In the genomic region with DNA sequence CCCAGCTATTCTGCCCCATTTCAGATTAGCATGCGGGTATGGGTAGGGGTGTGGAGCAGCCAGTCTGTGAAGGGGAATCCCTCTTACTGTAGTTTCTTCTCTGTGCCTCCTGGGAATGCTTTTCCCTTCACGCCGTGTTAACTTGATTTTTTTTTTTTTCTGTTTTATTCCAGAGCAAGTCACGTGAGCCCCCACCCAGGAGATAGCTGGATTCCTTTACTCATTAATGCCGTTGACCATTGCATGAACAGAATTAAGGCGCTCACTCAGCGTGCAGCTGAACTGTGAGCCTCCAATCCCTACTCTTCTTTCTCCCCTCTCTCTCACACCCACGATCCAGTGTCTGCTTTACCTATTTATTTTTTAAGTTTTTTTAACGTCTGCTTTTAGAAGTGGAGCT, we compare ENCODE assay signal across 30 mouse cellular contexts. TPM values are rescaled to one million over a fixed set of nuclear protein-coding genes. Genes with fewer than 3 reads are reported as not detected.
A peak's percentile ranks its signal among the peaks of the same experiment; 100 is the strongest.
DNase-seq lines count a peak whose midpoint lies in the region; ATAC-seq and TF ChIP-seq lines count a peak whose summit lies in the region.
"Had no signal": no experiment of that assay in that cellular context is flagged by ENCODE, and none has a peak within 500 bp of the region (broad histone marks: within the 10 kb centered on the region; RNA-seq: fewer than 3 reads in every experiment).

No protein-coding gene starts in this region.

- no peaks in the 10 kb centered on the region for H3K27me3 ChIP-seq in kidney, embryonic 14.5 days (ENCODE audit: control insufficient read depth, insufficient read depth, low read length)
- no peaks in the 10 kb centered on the region for H3K27me3 ChIP-seq in kidney, postnatal 0 days (ENCODE audit: insufficient read depth, low read length)
- H3K27me3 ChIP-seq in forebrain, embryonic 11.5 days (ENCODE audit: control insufficient read depth, insufficient read depth, low read length): no peaks in the 10 kb centered on the region
- H3K27me3 ChIP-seq in forebrain, embryonic 13.5 days: no peaks in the 10 kb centered on the region
- H3K27me3 ChIP-seq: CH12.LX; embryonic facial prominence, embryonic 12.5 days; embryonic facial prominence, embryonic 15.5 days; forebrain, embryonic 12.5 days; heart, embryonic 13.5 days; Patski had no signal

- H3K27ac ChIP-seq in kidney, embryonic 14.5 days (ENCODE audit: low read depth, low read length): no peak overlapping the region
- no peak overlapping the region for H3K27ac ChIP-seq in kidney, postnatal 0 days
- no peak overlapping the region for H3K27ac ChIP-seq in forebrain, embryonic 11.5 days (ENCODE audit: low read depth, low read length)
- H3K27ac ChIP-seq in forebrain, embryonic 13.5 days: no peak overlapping the region
- H3K27ac ChIP-seq: embryonic facial prominence, embryonic 12.5 days; embryonic facial prominence, embryonic 15.5 days; forebrain, embryonic 12.5 days; heart, embryonic 13.5 days; hindbrain, embryonic 14.5 days; hindbrain, postnatal 0 days had no signal

- no peak for TF ChIP-seq CTCF in kidney, postnatal 0 days (IDR thresholded peaks at IDR 0.05; ENCODE audit: low read depth)

- no peak overlapping the region for H3K4me2 ChIP-seq in kidney, embryonic 14.5 days (replicated peaks; ENCODE audit: low read depth, low read length)
- no peak overlapping the region for H3K4me2 ChIP-seq in kidney, postnatal 0 days (ENCODE audit: low read length)
- no peak overlapping the region for H3K4me2 ChIP-seq in forebrain, embryonic 11.5 days (ENCODE audit: low read depth, low read length, severe bottlenecking)
- no peak overlapping the region for H3K4me2 ChIP-seq in forebrain, embryonic 13.5 days
- H3K4me2 ChIP-seq: embryonic facial prominence, embryonic 12.5 days; embryonic facial prominence, embryonic 15.5 days; forebrain, embryonic 12.5 days; heart, embryonic 13.5 days; hindbrain, embryonic 14.5 days had no signal

- peak; percentile 55 for DNase-seq in kidney, adult 11 months
- DNase-seq in kidney, adult 8-10 months: peak; percentile 65 to 69
- DNase-seq in kidney, postnatal 0 days (ENCODE audit: low spot score): peak; percentile 41
- peak; percentile 73 to 75 for DNase-seq in kidney, postnatal 25 days
- DNase-seq in forebrain, embryonic 11.5 days (ENCODE audit: low spot score): no peak
- DNase-seq in cerebellum, adult 9-10 months: no peak
- DNase-seq: adrenal gland, adult 2 months; adrenal gland, postnatal 14 days; B cell, adult 2 months; cerebellum, adult 11 months; cerebellum, adult 9-11 months; cerebellum, postnatal 25 days; gastrocnemius, postnatal 10 days; gastrocnemius, postnatal 36 days; heart, adult 18-20 months; heart, postnatal 14 days; heart, postnatal 4 days had no signal

- H3K4me1 ChIP-seq in kidney, embryonic 14.5 days (ENCODE audit: control insufficient read depth, insufficient read depth, low read length): no peaks in the 10 kb centered on the region
- no peaks in the 10 kb centered on the region for H3K4me1 ChIP-seq in kidney, postnatal 0 days (replicated peaks; ENCODE audit: insufficient read depth, low read length)
- no peaks in the 10 kb centered on the region for H3K4me1 ChIP-seq in forebrain, embryonic 11.5 days (replicated peaks; ENCODE audit: control insufficient read depth, insufficient read depth, low read length)
- H3K4me1 ChIP-seq in forebrain, embryonic 13.5 days: no peaks in the 10 kb centered on the region
- H3K4me1 ChIP-seq: embryonic facial prominence, embryonic 12.5 days; embryonic facial prominence, embryonic 15.5 days; forebrain, embryonic 12.5 days had no signal

- no peak for ATAC-seq in kidney, embryonic 14.5 days (ENCODE audit: low FRiP score, low TSS enrichment)
- no peak for ATAC-seq in kidney, postnatal 0 days (replicated peaks; ENCODE audit: low FRiP score, low read depth)
- no peak for ATAC-seq in forebrain, embryonic 11.5 days (replicated peaks; ENCODE audit: low FRiP score)
- no peak for ATAC-seq in forebrain, embryonic 13.5 days
- ATAC-seq: forebrain, embryonic 16.5 days; hindbrain, postnatal 0 days; inflammation-experienced regulatory T-cells, adult 6 months; Patski had no signal

- H3K36me3 ChIP-seq in kidney, embryonic 14.5 days (ENCODE audit: control insufficient read depth, insufficient read depth, low read length): peaks cover 35% of the 10 kb centered on the region
- H3K36me3 ChIP-seq in kidney, postnatal 0 days (ENCODE audit: insufficient read depth, low read length): peaks cover 22% of the 10 kb centered on the region
- no peaks in the 10 kb centered on the region; the same call in 1 of the 2 replicates for H3K36me3 ChIP-seq in forebrain, embryonic 11.5 days (ENCODE audit: control insufficient read depth, insufficient read depth, low read length)
- peaks cover 47% of the 10 kb centered on the region for H3K36me3 ChIP-seq in forebrain, embryonic 13.5 days (ENCODE audit: poor library complexity, severe bottlenecking)

- WGBS in kidney, embryonic 14.5 days: 87% methylated on average over 9 of the region's 9 CpGs
- WGBS in kidney, postnatal 0 days: 80% methylated on average over 9 of the region's 9 CpGs
- 89% methylated on average over 9 of the region's 9 CpGs for WGBS in forebrain, embryonic 11.5 days
- WGBS in forebrain, embryonic 13.5 days: 90% methylated on average over 9 of the region's 9 CpGs

- no peaks in the 10 kb centered on the region for H3K9me3 ChIP-seq in kidney, embryonic 14.5 days (ENCODE audit: control insufficient read depth, low read length)
- no peaks in the 10 kb centered on the region for H3K9me3 ChIP-seq in kidney, postnatal 0 days (replicated peaks; ENCODE audit: low read length)
- no peaks in the 10 kb centered on the region for H3K9me3 ChIP-seq in forebrain, embryonic 11.5 days (ENCODE audit: control insufficient read depth, low read length)
- no peaks in the 10 kb centered on the region for H3K9me3 ChIP-seq in forebrain, embryonic 13.5 days (replicated peaks)
- H3K9me3 ChIP-seq: embryonic facial prominence, embryonic 12.5 days; embryonic facial prominence, embryonic 15.5 days; forebrain, embryonic 12.5 days; G1E; heart, embryonic 13.5 days had no signal

- H3K4me3 ChIP-seq in kidney, embryonic 14.5 days (ENCODE audit: low read length): no peak overlapping the region
- no peak overlapping the region for H3K4me3 ChIP-seq in kidney, postnatal 0 days (replicated peaks; ENCODE audit: low read depth, low read length)
- no peak overlapping the region for H3K4me3 ChIP-seq in forebrain, embryonic 11.5 days (ENCODE audit: low read depth, low read length)
- H3K4me3 ChIP-seq in forebrain, embryonic 13.5 days: no peak overlapping the region
- H3K4me3 ChIP-seq: embryonic facial prominence, embryonic 12.5 days; embryonic facial prominence, embryonic 15.5 days; forebrain, embryonic 12.5 days; heart, embryonic 13.5 days had no signal

- no peak overlapping the region for H3K9ac ChIP-seq in kidney, embryonic 14.5 days (ENCODE audit: low read depth, low read length)
- no peak overlapping the region for H3K9ac ChIP-seq in kidney, postnatal 0 days (ENCODE audit: low read depth, low read length)
- no peak overlapping the region for H3K9ac ChIP-seq in forebrain, embryonic 11.5 days (ENCODE audit: low read length)
- H3K9ac ChIP-seq in forebrain, embryonic 13.5 days: no peak overlapping the region
- H3K9ac ChIP-seq: embryonic facial prominence, embryonic 12.5 days; embryonic facial prominence, embryonic 15.5 days; forebrain, embryonic 12.5 days; heart, embryonic 13.5 days; hindbrain, embryonic 14.5 days had no signal

RNA-seq across cellular contexts. Expression of gene Ccndbp1, which starts 8.0 kb away (rescaled TPM):
- 48.0 and 53.6 TPM in 2 replicates for polyA plus RNA-seq in kidney, embryonic 14.5 days (2014; fragmentation: Nextera tagmentation; extraction: Ambion mirVana)
- 53.3 and 54.1 TPM in 2 replicates for polyA plus RNA-seq in kidney, postnatal 0 days (2015; fragmentation: Nextera tagmentation; extraction: Ambion mirVana)
- polyA plus RNA-seq in forebrain, embryonic 11.5 days (2014; fragmentation: Nextera tagmentation; extraction: Ambion mirVana): 37.0 and 43.3 TPM in 2 replicates
- polyA plus RNA-seq in forebrain, embryonic 13.5 days (2015; fragmentation: Nextera tagmentation; extraction: Ambion mirVana): 61.6 TPM in 2 replicates

RNA-seq across cellular contexts. Expression of gene Epb42, which starts 20.6 kb away (rescaled TPM):
- polyA plus RNA-seq in kidney, embryonic 14.5 days (2014; fragmentation: Nextera tagmentation; extraction: Ambion mirVana): 0.53 and 0.93 TPM in 2 replicates
- 2.1 TPM in 2 replicates for polyA plus RNA-seq in kidney, postnatal 0 days (2015; fragmentation: Nextera tagmentation; extraction: Ambion mirVana)
- 7.6 and 8.4 TPM in 2 replicates for polyA plus RNA-seq in forebrain, embryonic 11.5 days (2014; fragmentation: Nextera tagmentation; extraction: Ambion mirVana)
- polyA plus RNA-seq in forebrain, embryonic 13.5 days (2015; fragmentation: Nextera tagmentation; extraction: Ambion mirVana): 0.59 and 0.67 TPM in 2 replicates
- polyA plus RNA-seq: adrenal gland, adult 2 months; Patski had no signal

RNA-seq across cellular contexts. Expression of gene Tmem62, which starts 39.4 kb away (rescaled TPM):
- 6.1 and 6.5 TPM in 2 replicates for polyA plus RNA-seq in kidney, embryonic 14.5 days (2014; fragmentation: Nextera tagmentation; extraction: Ambion mirVana)
- polyA plus RNA-seq in kidney, postnatal 0 days (2015; fragmentation: Nextera tagmentation; extraction: Ambion mirVana): 6.1 and 6.9 TPM in 2 replicates
- polyA plus RNA-seq in forebrain, embryonic 11.5 days (2014; fragmentation: Nextera tagmentation; extraction: Ambion mirVana): 3.4 and 4.9 TPM in 2 replicates
- polyA plus RNA-seq in forebrain, embryonic 13.5 days (2015; fragmentation: Nextera tagmentation; extraction: Ambion mirVana): 4.6 and 5.3 TPM in 2 replicates

RNA-seq across cellular contexts. Expression of gene Ubr1, which starts 45.7 kb away (rescaled TPM):
- polyA plus RNA-seq in kidney, embryonic 14.5 days (2014; fragmentation: Nextera tagmentation; extraction: Ambion mirVana): 17.9 and 30.5 TPM in 2 replicates
- polyA plus RNA-seq in kidney, postnatal 0 days (2015; fragmentation: Nextera tagmentation; extraction: Ambion mirVana): 16.2 and 18.6 TPM in 2 replicates
- 25.1 TPM in 2 replicates for polyA plus RNA-seq in forebrain, embryonic 11.5 days (2014; fragmentation: Nextera tagmentation; extraction: Ambion mirVana)
- polyA plus RNA-seq in forebrain, embryonic 13.5 days (2015; fragmentation: Nextera tagmentation; extraction: Ambion mirVana): 32.1 and 34.9 TPM in 2 replicates

Comparison
In these comparisons a context has a peak if more than half of its experiments do, and no peak if none do; other contexts are left out.
1. DNase-seq: peak in kidney, adult 11 months (single experiment), kidney, adult 8-10 months (2 of 2), kidney, postnatal 0 days (single experiment) and kidney, postnatal 25 days (2 of 2); none in forebrain, embryonic 11.5 days (single experiment) and cerebellum, adult 9-10 months (single experiment).